ENCODE assay signal across 26 mouse cellular contexts in the genomic region with DNA sequence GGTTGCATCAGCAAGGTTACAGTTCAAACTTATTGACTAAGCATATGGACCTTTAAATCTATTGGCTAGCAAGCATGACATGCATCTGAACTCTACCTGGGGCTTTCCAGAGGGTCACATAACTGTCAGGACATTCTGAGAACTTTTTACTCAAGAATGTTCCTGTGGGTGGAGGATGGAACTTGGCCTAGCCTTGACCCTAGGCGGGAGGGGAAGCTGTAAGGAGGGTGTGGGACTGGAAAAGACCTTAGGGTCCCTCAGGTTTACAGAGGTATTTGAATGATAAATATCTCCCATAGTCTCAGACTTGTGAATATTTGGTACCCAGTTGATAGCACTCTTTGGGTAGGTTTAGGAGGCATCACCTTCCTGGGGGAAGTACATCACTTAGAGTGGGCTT.
"Had no signal": no experiment of that assay in that cellular context is flagged by ENCODE, and none has a peak within 500 bp of the region (broad histone marks: within the 10 kb centered on the region; RNA-seq: fewer than 3 reads in every experiment).

No protein-coding gene starts in this region.

- ATAC-seq: hindbrain, postnatal 0 days; intestine, embryonic 16.5 days had no signal

- H3K4me3 ChIP-seq: heart, embryonic 10.5 days; heart, embryonic 12.5 days; hindbrain, embryonic 13.5 days; hindbrain, embryonic 15.5 days; kidney, embryonic 15.5 days; limb, embryonic 10.5 days; limb, embryonic 12.5 days; liver, embryonic 13.5 days; liver, embryonic 15.5 days had no signal

- H3K27me3 ChIP-seq: heart, embryonic 12.5 days; hindbrain, embryonic 13.5 days; hindbrain, embryonic 15.5 days; kidney, embryonic 15.5 days; limb, embryonic 12.5 days; liver, embryonic 13.5 days; liver, embryonic 15.5 days had no signal

- DNase-seq: gastrocnemius, postnatal 14 days; gastrocnemius, postnatal 36 days; heart, adult 18-20 months; heart, postnatal 14 days; heart, postnatal 36 days; kidney, adult 11 months; kidney, adult 2 months; kidney, adult 9 months; kidney, postnatal 14 days; kidney, postnatal 36 days; layer of hippocampus, adult 9-11 months; layer of hippocampus, postnatal 36 days; liver; liver, embryonic 13.5 days had no signal

- H3K9me3 ChIP-seq: heart, embryonic 10.5 days; heart, embryonic 12.5 days; hindbrain, embryonic 13.5 days; hindbrain, embryonic 15.5 days; kidney, embryonic 15.5 days; limb, embryonic 10.5 days; limb, embryonic 12.5 days; liver, embryonic 13.5 days; liver, embryonic 15.5 days had no signal

- H3K9ac ChIP-seq: heart, embryonic 12.5 days; hindbrain, embryonic 13.5 days; hindbrain, embryonic 15.5 days; kidney, embryonic 15.5 days; limb, embryonic 12.5 days; liver, embryonic 13.5 days; liver, embryonic 15.5 days had no signal

- H3K36me3 ChIP-seq: heart, embryonic 10.5 days; heart, embryonic 12.5 days; hindbrain, embryonic 13.5 days; hindbrain, embryonic 15.5 days; kidney, embryonic 15.5 days; limb, embryonic 10.5 days; limb, embryonic 12.5 days; liver, embryonic 13.5 days; liver, embryonic 15.5 days had no signal

- H3K4me2 ChIP-seq: heart, embryonic 12.5 days; hindbrain, embryonic 13.5 days; hindbrain, embryonic 15.5 days; kidney, embryonic 15.5 days; limb, embryonic 12.5 days; liver, embryonic 11.5 days; liver, embryonic 13.5 days; liver, embryonic 15.5 days had no signal

- H3K27ac ChIP-seq: heart, embryonic 10.5 days; hindbrain, embryonic 13.5 days; hindbrain, embryonic 15.5 days; hindbrain, postnatal 0 days; kidney, embryonic 15.5 days; kidney, postnatal 0 days; limb, embryonic 10.5 days; limb, embryonic 12.5 days; liver, embryonic 13.5 days; liver, embryonic 15.5 days had no signal
